Mouse (Mus musculus) bone marrow, adult 2 months (tissue): ENCODE results near the gene Fgfr2.

Experiments
- CTCF ChIP-seq: fragments of 200-500 bp; IDR thresholded peaks from 2 replicates; pipeline ENCODE4 v1.5.1; 2011; ENCODE audit warnings: low read length, control low read depth; ENCODE audit not compliant: control insufficient read depth, insufficient read depth
- POLR2A ChIP-seq: fragments of 200-500 bp; IDR thresholded peaks from 2 replicates; pipeline ENCODE4 v1.6.1; 2011; ENCODE audit warnings: low read depth, mild to moderate bottlenecking, control low read depth, low read length, borderline replicate concordance; ENCODE audit not compliant: control insufficient read depth

- TF ChIP-seq POLR2A, result no peak
- TF ChIP-seq CTCF, result no peak
Observed at GRCm38 (mm10) chr7:132964395-132964794, 158.8 kb downstream of the Fgfr2 start.
